Mouse (Mus musculus) ES-E14 (cell line): ENCODE results near the gene 2310057M21Rik.

Experiments
- CHD2 ChIP-seq: IDR thresholded peaks from 2 replicates; pipeline ENCODE4 v1.6.1; 2014; ENCODE audit warnings: mild to moderate bottlenecking, low read depth, low read length, inconsistent platforms
- ZNF384 ChIP-seq: IDR thresholded peaks from 2 replicates; pipeline ENCODE4 v1.6.1; 2012; ENCODE audit warnings: low read depth, low read length, inconsistent platforms

- TF ChIP-seq ZNF384 (no peak), CHD2 (no peak)
These were observed 33.1 kb downstream of the 2310057M21Rik start, which contains the start of gene Fam24b for GRCm38 (mm10) chr7:131329416-131329815.
